Mouse (Mus musculus): ENCODE data around the gene Emp2.
"Not testable (repeated sequence)": the region's sequence is repeated elsewhere in the genome, so short reads cannot be mapped to it uniquely, and the experiment has no call there.

The Emp2 gene

GRCm38 (mm10) chr16:10316493-10317196 lies 2.9 kb upstream of the Emp2 start:
- DNase-seq: no peak

GRCm38 (mm10) chr16:10313226-10313625 lies 542 bp downstream of the Emp2 start:
- no peak for DNase-seq

GRCm38 (mm10) chr16:10311989-10312388 lies 1.8 kb downstream of the Emp2 start:
- no peak for DNase-seq

GRCm38 (mm10) chr16:10311086-10311485 lies 2.7 kb downstream of the Emp2 start:
- DNase-seq: no peak

- no peak for DNase-seq
Measured at GRCm38 (mm10) chr16:10310507-10310906, 3.3 kb downstream of the Emp2 start.

- DNase-seq: no peak
Measured at GRCm38 (mm10) chr16:10307351-10307750, 6.4 kb downstream of the Emp2 start.

GRCm38 (mm10) chr16:10306101-10306500 lies 7.7 kb downstream of the Emp2 start:
- DNase-seq: no peak

- DNase-seq: no peak
Measured at GRCm38 (mm10) chr16:10301337-10301736, 12.4 kb downstream of the Emp2 start.

- no peak for DNase-seq
Measured at GRCm38 (mm10) chr16:10300231-10301186, 13.3 kb downstream of the Emp2 start.

- DNase-seq: no peak
Measured at GRCm38 (mm10) chr16:10299637-10300036, 14.1 kb downstream of the Emp2 start.

- no peak for DNase-seq
Measured at GRCm38 (mm10) chr16:10297696-10298644, 15.8 kb downstream of the Emp2 start.

GRCm38 (mm10) chr16:10288115-10288514 lies 25.7 kb downstream of the Emp2 start:
- DNase-seq: no peak

GRCm38 (mm10) chr16:10286513-10287268 lies 27.1 kb downstream of the Emp2 start:
- peak in 1 of 2 experiments; percentile 10 for DNase-seq

GRCm38 (mm10) chr16:10281890-10282289 lies 31.9 kb downstream of the Emp2 start:
- DNase-seq: no peak

- DNase-seq: peak; percentile 78 to 81
Measured at GRCm38 (mm10) chr16:10280286-10280951, 33.3 kb downstream of the Emp2 start.

- DNase-seq: not testable (repeated sequence)
Measured at GRCm38 (mm10) chr16:10276778-10277177, 37.0 kb downstream of the Emp2 start.

GRCm38 (mm10) chr16:10274465-10274864 lies 39.3 kb downstream of the Emp2 start:
- no peak for DNase-seq

GRCm38 (mm10) chr16:10272256-10272655 lies 41.5 kb downstream of the Emp2 start:
- DNase-seq: peak; percentile 54 to 68

GRCm38 (mm10) chr16:10253993-10254392 lies 59.8 kb downstream of the Emp2 start:
- no peak for DNase-seq

GRCm38 (mm10) chr16:10236601-10237000 lies 77.2 kb downstream of the Emp2 start:
- DNase-seq: no peak

Data from cerebellum, adult 18-20 months (tissue).